Mouse (Mus musculus): ENCODE results near the gene Prn.

DNA sequence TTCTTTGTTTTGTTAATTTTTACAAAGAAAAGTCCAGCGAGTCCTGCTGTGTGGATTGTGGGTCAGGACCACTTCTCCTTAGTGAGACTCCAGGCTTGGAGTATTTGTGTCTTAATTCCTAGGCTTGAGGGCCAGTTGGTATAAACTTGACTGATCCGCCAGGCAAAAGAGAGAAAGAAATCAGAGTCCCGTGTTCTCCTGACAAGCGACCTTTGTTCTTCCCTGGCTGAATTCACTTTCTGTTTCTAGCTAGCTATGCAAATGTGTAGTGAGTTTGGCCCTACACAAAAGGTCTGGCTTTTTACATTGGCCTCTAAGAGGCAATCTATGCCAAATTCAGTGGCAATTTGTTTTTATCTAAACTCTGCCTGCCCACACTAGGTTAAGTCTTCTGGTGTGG is 28.0 kb upstream of the Prn start:
- TF ChIP-seq GATA1 (IDR thresholded peaks at IDR 0.05; ENCODE audit: borderline replicate concordance, low read length) (no peak), FLI1 (IDR thresholded peaks at IDR 0.05; ENCODE audit: low read length) (no peak)
